Mouse (Mus musculus): ENCODE measurements around the gene Sp9.

Sp9 gene

DNA sequence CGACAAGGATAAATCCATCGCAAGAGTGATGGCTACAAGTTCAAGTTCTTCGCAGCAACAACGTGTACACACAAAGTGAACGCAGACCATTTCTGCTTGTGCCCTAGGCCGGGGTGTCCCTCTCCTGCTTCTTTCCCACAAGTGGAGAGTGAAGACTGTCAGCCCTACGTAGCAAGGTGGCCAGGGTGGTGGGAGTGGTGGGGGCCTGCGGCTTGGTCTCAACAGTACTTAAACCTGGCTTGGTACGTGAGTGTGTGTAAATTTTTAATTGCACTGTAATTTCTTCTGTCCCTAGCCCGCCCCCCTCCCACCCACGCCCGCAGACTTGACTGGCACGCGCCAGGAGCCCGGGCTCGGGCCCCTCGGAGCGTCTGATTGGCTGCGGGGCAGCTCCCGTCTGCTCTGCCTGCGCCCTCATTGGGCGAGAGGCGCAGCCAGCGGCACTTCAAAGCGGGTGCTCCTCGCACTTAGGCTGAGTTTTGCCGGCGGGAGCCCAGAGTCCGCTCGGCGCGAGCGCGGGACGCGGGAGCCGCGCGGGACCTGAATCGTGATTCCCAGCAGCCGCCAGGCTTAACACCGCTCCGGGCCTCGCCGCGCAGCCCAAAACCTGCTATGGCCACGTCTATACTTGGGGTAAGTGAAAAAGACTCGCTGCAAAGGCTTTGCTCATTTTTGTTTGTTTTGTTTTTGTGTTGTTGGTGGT is at the start of gene Sp9:
TSS of gene Sp9 (plus strand) at position 467 of the 703 bp plus-strand sequence.
- CTCF ChIA-PET: no interaction called here

DNA sequence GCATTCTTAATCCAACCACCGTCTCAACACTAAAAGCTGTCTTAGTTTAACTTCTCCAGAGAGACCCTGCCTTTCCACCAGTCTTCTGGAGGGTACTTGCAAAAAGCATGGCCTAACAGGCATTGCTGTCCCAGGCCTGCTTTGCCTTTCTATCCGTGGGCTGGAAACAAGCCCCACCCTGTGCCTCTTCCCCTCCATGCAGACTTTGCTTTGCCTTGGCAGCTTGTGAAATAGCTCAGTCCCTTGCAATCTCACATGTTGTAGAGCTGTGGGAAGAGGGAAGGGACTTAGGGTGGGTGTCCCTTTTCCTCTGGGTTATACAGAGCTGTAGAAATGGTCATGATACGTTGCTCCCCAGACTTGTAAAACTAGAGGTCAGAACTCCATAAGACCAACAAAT is 40.6 kb upstream of the Sp9 start:
- CTCF ChIA-PET: no interaction called here

DNA sequence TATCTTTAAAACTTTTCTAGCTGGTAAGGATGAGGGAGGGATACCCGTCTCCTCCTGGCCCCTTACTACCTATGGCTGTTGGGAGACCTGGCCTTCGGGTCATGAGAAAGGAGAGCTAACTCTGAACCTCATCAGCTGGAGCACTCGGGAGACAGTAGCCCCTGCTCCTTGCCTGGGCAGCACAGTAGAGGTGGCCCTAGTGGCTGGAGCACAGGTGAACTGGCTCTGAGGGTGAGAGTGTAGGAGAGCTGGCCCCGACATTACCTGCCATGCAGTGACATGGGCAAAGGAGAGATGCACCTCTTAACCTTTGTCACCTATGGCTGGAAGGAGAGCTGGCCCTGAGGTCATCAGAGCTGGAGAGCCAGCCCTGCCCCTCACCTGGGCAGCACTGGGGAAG is 30.4 kb upstream of the Sp9 start:
- CTCF ChIA-PET: no interaction called here

DNA sequence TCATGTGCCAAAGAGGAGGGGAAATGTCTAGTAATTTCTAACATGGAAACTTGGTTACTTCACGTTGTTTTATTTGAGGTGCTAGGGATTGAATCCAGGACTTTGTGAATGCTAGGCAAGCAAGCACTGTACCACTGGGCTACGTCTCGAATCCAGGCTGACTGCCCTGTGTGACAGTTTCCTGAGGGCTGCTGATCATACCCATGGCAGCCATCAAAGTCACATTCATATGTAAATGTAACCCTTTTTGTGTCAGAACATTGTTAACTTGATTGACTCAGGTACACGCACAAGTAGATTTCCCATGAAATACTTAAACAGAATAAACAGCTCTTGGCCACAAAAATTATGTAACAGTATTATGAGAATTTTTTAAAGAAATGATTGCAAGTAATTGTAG is 23.0 kb upstream of the Sp9 start:
- CTCF ChIA-PET: no interaction called here

DNA sequence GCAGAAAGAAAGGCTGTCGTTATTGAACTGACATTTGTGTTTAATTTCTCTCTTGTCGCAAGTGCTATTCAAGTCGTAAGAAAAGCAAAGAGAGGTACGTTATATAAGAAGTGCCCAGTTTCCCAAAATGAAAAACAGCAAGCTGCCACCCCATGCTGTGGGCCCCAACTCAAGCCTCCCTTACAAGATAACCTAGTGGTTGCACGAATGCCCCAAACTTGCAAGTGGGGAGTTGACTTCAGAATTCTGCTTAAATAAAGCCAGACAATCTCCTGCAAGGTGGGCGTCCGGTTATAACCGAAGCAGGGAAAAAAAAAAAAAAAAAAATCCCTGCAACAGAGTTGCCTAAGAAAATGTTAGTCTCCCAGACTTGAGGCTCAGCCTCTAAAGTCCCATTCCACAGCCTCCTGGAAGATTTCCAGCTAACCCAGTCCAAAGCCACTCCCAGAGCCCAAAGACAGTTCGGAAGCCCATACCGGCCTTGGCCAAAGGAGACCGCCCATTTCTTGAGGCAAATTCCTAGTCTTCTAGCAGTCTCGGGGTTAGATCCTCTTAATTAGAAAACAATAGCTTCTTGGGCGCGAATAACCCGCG is 8.5 kb upstream of the Sp9 start:
- CTCF ChIA-PET: no interaction called here

DNA sequence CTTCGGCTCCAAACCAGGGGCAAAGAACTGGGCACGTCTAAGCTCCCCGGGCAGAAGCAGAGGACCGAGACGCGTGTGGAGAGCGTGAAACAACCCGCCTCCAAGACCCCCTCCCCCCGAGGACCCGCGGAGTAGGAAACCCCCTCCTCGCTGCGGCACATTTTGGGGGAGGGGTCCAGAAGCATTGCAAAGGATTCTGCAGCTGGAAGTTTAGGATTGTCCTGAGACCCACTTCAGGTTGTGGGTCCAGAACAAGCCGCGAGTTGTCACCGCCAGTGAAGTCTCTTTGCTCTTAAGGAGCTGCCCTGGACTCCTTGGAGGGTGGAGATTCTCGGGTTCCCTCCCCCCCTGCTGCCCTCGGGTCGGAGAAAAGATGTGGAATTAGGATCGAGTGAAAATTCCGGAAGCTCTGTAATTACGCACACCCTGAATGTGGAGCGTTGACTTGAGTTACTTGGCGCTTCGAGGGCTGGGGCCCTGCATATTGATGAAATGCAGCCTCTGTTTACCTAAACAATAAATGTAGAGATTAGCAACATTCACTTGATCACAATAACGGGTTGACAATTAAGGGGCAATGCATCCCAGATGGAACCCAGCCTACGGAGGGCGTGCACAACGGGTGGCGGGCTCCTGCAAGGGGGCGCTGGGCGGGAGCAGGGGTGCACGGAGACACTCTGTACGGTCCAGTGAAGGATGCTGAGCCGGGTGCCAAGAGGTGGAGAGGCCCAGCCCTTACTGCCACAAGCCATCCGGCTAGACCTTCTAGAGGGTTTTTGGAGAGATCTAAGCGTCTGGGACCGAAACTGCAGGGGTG is 7.7 kb upstream of the Sp9 start:
- CTCF ChIA-PET: no interaction called here

DNA sequence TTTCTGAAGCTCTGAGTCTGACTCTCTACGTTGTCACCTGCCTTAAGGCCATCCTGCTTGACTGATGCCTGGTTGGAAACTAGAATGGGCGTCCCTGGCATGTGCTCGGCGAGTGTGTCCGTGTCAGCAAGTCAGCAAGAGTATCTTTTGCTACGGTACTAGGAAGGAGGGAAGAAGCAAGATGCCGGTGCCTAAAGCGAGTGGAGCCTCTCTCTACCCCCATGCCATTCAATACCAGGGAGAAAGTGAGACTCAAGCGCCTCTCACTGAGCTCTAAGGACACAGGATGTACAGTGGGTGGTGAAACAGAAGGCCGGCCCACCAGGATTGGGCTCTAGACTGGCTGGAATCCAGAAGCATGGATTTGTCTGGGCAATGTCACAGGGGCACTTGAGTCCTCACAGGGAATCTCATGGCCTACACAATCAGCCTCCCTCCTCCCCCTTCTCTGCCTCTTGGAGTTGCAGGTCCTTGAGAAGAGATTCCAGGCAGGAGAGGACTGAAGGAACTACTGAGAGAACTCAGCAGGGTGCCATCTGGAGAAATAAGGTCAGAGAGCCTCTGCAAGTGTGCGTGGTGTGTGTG is 7.0 kb upstream of the Sp9 start:
- CTCF ChIA-PET: no interaction called here

DNA sequence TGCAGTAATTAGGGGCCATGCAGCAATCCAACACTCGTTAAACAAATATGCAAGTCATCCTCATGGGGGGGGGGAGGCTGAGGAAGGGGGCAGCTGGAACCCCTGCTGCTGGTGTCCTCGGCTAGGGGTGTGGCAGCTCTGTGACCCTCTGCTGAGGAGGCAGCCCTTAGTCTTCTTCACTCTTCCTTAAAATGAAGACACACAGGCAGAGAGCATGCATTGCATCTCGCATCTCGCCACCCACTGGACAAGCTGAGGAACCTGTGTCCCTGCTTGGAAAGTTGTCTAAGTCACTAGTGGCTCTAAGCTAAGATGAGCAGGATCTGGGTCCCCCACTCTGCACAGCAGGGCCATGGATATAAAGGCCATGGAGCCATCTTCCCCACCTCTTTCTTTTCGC is 5.7 kb upstream of the Sp9 start:
- CTCF ChIA-PET: interaction anchor here (0.7 kb wide), 1 partner anchor 590 kb away, joined by 3 read pairs; no protein-coding TSS in a partner anchor

DNA sequence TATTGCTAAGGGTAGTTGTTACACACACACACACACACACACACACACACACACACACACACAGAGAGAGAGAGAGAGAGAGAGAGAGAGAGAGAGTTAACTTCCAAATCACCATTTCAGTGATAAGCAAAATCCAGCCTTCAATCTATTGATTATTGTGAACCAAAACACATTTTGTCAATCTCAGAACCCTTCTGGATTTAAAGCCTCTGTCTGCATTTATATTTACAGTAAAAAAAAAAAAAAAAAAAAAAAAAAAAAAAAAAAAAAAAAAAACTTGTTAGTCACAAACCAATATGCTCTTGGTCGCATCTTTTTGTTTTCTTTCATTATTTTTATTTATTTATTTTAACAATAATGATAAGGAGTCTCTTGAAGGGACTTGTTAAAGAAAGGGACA is 5.1 kb upstream of the Sp9 start:
- CTCF ChIA-PET: interaction anchor here (0.6 to 0.7 kb wide), 3 partner anchors 79 to 589 kb away, joined by 3 to 11 read pairs (median 3); no protein-coding TSS in a partner anchor

DNA sequence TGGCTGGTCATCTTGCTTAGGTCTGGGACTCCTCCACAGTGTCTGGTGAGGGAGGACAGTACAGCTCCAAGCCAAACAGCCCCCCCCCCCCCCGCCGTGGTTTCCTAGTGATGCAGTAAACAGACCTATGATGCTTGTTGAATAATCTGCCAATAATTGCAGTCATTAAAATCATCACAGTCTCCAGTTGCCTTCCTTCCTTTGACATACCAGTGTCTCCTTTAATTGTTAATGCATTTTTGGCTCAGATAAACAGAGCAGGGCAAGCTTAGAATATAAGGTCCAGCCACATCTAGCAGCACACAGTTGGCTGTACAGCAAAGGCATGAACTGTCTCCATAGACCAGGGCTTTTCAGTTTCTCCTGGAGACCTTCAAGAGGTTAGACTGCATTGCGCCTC is 4.5 kb upstream of the Sp9 start:
- CTCF ChIA-PET: interaction anchor here (0.7 kb wide), 2 partner anchors 186 to 335 kb away, joined by 3 to 11 read pairs; no protein-coding TSS in a partner anchor

DNA sequence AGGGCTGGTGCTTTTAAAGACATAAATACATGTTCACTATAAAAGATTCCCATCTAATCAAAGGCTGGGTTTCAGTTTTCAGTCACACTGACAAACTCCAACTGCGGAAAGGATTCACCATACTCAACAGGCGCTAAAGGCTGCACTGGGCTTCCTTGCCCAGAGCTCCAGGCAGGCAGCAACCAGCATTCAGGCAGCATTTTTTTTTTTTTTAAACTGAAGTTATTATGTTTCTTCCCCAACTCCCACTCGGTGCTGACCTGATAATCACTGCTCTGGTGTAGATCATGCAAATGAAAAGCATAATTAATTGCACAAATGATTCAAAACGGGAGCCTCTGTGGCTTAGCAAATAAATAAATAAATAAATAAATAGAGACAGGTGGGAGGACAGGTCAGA is 3.9 kb upstream of the Sp9 start:
- CTCF ChIA-PET: interaction anchor here (0.7 to 1.0 kb wide), 2 partner anchors 11 to 335 kb away, joined by 3 read pairs; no protein-coding TSS in a partner anchor

DNA sequence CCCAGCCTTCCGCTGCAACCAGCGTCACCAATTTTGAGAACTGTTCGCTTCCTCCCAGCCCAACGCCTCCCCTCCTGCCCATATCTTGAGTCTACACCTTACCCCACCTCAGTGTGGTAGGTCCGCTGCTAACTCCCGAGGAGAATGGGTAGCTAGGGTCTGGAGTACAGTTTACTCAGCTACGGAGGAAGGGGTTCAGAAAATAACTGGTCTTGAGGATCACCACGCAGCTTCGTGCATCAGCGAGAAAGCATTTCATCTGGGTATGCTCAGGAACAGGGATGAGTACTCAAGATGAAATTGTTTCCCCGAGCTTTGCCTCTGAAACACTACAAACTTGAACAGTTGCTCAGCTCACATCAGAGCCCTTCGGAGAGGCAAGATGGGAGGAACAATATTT is 3.4 kb upstream of the Sp9 start:
- CTCF ChIA-PET: interaction anchor here (1.0 kb wide), 1 partner anchor 10 kb away, joined by 3 read pairs; no protein-coding TSS in a partner anchor

DNA sequence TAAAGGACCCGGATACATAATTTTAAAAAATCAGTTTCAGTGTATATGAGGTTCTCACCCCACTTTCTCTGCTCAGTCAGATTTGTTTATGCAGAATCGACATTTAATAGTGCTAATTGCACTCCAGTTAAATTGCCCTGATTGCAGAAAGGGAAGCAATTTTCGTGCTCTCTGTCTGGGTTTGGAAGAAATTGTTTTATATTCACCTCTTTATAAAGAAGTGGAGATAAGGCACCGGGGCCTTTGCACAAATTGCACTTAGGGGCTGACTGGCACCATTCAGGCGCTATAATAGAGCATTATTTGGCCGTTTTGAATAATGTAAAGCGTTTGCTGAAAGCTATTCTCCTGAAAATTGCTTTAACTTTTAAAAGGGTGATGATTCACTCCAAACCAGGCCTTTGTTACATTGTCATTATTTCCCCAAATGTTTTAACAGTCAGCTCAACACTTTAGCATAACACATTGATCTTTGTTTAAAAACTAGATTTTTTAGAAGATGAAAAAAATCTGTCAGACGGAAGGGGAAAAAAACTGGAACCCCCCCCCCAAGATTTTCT is 2.8 kb upstream of the Sp9 start:
- CTCF ChIA-PET: interaction anchor here (0.8 to 1.0 kb wide), 3 partner anchors 9 to 118 kb away, joined by 3 to 4 read pairs (median 3); no protein-coding TSS in a partner anchor

DNA sequence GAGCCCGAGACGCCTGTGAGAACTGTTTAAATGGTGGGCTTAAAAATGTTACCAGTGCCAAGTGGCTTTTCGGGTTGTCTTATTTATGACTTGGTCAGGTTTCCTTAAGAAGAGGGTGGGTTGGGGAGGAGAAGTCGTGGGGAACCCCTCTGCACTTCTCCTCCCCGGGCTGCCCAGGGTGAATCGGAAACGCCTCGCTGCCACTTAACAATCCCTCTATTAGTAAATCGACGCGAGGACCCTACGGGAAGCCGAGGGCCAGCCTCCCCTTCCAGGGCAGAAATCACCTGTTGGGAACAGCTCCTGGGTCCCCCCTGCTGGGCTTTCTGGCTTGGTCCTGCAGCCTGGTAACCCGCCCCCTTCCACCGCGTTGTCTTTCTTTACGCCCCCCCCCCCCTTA is 2.1 kb upstream of the Sp9 start:
- CTCF ChIA-PET: interaction anchor here (0.8 to 0.9 kb wide), 2 partner anchors 14 to 119 kb away, joined by 3 to 4 read pairs; no protein-coding TSS in a partner anchor

DNA sequence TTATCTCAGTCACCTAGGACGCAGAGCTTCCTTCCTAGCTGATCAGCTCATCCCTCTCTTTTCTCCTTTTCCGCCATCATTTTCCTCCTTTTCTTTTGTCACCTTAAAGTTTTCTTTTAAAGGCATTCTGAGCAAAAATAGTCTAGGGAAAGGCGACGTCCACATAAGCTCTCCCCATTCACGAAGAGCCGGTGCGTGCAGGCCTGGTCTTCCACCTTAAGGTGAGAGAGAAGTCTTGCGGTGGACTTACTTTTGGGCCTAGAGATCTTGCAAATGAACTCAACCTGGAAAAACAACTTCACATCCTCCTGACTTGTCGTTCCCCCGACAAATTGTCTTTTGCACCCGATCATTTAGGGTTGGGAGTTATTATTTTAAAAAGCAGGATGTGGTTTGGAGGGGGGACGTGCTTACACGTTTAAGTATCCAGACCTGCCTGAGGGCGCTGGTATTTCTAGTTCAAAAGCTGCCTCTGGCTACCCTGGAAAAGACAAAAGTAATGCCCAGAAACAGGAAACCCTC is 1.6 kb upstream of the Sp9 start:
- CTCF ChIA-PET: interaction anchor here (0.6 kb wide), 1 partner anchor 360 kb away, joined by 5 read pairs; no protein-coding TSS in a partner anchor

DNA sequence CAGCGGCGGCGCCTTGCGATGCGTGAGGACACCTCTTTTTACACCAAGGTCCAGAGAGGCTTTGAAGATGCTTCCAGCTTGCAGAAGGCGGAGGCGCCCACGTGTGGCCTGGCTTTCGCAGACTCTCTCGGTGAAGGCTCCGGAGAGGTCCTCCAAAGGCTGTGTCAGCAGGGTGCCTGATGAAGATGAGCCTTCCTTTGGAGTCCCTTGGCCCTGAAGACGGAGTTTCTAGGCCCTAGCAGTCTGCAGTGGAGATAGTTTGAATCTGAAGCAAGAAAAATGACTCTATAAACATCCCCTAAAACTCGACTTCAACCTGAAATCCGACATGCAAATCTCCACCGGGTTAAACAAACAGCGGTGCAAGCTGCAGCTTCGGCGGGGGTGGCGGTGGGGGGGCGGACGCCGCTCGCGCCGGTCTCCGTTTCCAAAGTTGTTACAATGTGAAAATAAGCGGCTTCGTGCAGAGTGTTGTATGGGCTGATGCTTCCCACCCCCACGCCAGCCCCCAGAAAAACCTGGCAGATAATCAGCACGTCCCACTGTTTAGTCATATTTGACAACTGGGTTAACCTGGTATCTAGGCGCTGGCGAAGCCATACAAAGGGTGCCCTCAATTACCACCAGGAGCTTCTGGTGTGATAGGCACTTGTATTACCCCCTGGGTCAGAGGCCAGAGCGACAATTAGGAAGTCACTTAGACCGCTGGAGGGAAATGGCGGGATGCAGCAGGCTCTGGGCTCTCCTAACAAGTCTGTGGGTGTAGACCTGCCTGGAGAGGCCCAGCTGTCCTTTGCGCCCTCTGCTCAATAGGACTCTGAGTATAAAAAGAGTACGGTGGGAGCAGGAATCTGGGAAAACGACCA is 899 bp upstream of the Sp9 start:
- CTCF ChIA-PET: interaction anchor here (0.6 kb wide), 1 partner anchor 360 kb away, joined by 5 read pairs; no protein-coding TSS in a partner anchor

DNA sequence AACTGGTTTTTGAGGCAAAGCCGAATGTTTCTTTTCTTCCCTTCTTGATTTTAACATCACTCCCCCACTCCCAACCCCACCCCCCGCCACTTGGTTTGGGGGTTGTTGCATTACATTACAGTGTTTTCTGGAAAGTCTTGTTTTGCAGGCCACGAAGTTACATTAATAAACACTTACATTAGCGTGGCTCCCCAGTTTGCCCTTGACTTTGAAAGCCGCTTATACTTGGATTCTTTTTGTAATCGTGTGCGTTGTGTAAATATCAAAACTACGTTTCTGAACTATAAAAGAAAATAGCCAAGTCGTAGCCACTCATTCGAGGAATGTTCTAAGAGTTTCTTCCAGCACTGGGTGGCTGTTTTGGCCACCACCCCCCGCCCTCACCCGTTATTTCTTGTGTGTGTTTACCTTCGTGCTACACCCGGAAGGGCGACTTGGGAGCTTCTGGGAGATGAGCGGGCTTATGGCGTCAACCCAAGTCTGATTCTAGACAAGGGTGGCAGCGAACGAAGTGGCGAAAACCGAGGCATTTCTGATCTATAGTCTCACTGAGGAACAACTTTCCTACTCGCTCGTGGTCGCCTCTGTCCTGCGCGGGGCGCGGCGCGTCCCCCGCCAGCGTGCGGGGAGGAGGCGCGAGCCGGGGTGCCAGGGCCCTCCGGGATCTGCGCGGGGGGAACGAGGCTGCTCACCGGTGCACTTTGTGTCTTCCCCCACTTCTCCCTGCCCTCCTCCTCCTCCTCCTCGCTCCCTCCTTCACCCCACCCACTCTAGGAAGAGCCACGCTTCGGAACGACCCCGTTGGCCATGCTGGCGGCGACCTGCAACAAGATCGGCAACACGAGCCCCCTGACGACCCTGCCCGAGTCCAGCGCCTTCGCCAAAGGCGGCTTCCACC is 875 bp downstream of the Sp9 start:
- CTCF ChIA-PET: no interaction called here

DNA sequence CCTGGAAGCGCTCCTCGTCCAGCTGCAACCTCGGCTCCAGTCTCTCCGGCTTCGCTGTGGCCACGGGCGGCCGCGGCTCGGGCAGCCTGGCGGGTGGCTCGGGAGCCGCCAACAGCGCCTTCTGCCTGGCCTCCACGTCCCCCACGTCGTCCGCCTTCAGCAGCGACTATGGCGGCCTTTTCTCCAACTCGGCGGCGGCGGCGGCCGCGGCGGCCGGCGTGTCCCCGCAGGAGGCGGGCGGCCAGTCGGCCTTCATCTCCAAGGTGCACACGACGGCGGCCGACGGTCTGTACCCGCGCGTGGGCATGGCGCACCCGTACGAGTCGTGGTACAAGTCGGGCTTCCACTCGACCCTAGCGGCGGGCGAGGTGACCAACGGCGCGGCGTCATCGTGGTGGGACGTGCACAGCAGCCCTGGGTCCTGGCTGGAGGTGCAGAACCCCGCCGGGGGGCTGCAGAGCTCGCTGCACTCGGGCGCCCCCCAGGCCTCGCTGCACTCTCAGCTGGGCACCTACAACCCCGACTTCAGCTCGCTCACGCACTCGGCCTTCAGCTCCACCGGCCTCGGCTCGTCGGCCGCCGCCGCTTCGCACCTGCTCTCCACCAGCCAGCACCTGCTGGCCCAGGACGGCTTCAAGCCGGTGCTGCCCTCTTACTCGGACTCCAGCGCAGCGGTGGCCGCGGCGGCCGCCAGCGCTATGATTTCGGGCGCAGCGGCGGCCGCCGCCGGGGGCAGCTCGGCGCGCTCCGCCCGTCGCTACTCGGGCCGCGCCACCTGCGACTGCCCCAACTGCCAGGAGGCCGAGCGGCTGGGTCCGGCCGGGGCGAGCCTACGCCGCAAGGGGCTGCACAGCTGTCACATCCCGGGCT is 1.8 kb downstream of the Sp9 start:
- CTCF ChIA-PET: no interaction called here
